Mouse (Mus musculus) left cerebral cortex, postnatal 36 days (tissue): ENCODE measurements around the gene Tbc1d8. TPM values are rescaled to one million over a fixed set of nuclear protein-coding genes. Genes with fewer than 3 reads are reported as not detected.

Source experiments
- DNase-seq, 2 experiments: peaks; one replicate each; pipeline ENCODE4 v3.0.0; 2021 to 2022; ENCODE audit warnings: low spot score in 2 of 2, mixed read lengths in 1 of 2
- intact Hi-C: fragments of 180-260 bp; cut with DNase I; formaldehyde crosslinking; loops from one replicate; pipeline ENCODE4 v1.15.1; 2025
- total RNA-seq, 2 experiments: library from RNA; stranded (reverse); gene quantifications; 2 replicates each; pipeline ENCODE4 v1.2.3; 2021

Tbc1d8 gene
- total RNA-seq, 2 experiments from 2014 or later, result 16.9 to 19.3 TPM

- no peak for DNase-seq
Observed at GRCm38 (mm10) chr1:39374231-39374809, 104.2 kb downstream of the Tbc1d8 start.

GRCm38 (mm10) chr1:39373378-39373777 lies 105.2 kb downstream of the Tbc1d8 start:
- intact Hi-C loops, result no loop called here
- DNase-seq, result no peak

More at GRCm38 (mm10) chr1:39374231-39374809, 104.2 kb downstream of the Tbc1d8 start:
- intact Hi-C loops, result no loop called here

- DNase-seq, result no peak
- intact Hi-C loops, result no loop called here
Observed at GRCm38 (mm10) chr1:39372220-39372843, 106.2 kb downstream of the Tbc1d8 start.

- intact Hi-C loops, result no loop called here
- no peak for DNase-seq
Observed at GRCm38 (mm10) chr1:39370431-39370830, 108.1 kb downstream of the Tbc1d8 start.

- no peak for DNase-seq
- intact Hi-C loops, result loop anchor here (5.0 kb wide), 1 partner anchor 366 kb away; no protein-coding TSS in a partner anchor
Observed at GRCm38 (mm10) chr1:39368267-39368841, 110.2 kb downstream of the Tbc1d8 start.

- intact Hi-C loops, result loop anchor here (5.0 kb wide), 1 partner anchor 365 kb away; no protein-coding TSS in a partner anchor
- peak; percentile 98 for DNase-seq
Observed at GRCm38 (mm10) chr1:39367601-39368266, 110.8 kb downstream of the Tbc1d8 start, which contains the start of gene Rpl31. Gene Rpl31, plus strand, starts transcription at chr1:39367842.

GRCm38 (mm10) chr1:39367045-39367444 lies 111.5 kb downstream of the Tbc1d8 start:
- intact Hi-C loops, result loop anchor here (5.0 kb wide), 1 partner anchor 365 kb away; no protein-coding TSS in a partner anchor
- no peak for DNase-seq

GRCm38 (mm10) chr1:39365562-39365961 lies 113.0 kb downstream of the Tbc1d8 start:
- intact Hi-C loops, result loop anchor here (5.0 kb wide), 1 partner anchor 363 kb away; no protein-coding TSS in a partner anchor
- DNase-seq, result no peak

- intact Hi-C loops, result no loop called here
- no peak for DNase-seq
Observed at GRCm38 (mm10) chr1:39362515-39362893, 116.1 kb downstream of the Tbc1d8 start.

GRCm38 (mm10) chr1:39361754-39362514 lies 116.6 kb downstream of the Tbc1d8 start:
- DNase-seq, result no peak
- intact Hi-C loops, result no loop called here

GRCm38 (mm10) chr1:39349427-39349826 lies 129.1 kb downstream of the Tbc1d8 start:
- no peak for DNase-seq
- intact Hi-C loops, result no loop called here

- intact Hi-C loops, result no loop called here
- DNase-seq, result peak in 1 of 2 experiments; percentile 48
Observed at GRCm38 (mm10) chr1:39349001-39349400, 129.6 kb downstream of the Tbc1d8 start.

- intact Hi-C loops, result loop anchor here (5.0 kb wide), 1 partner anchor 153 kb away; the partner anchor contains the start of gene Npas2
- no peak for DNase-seq
Observed at GRCm38 (mm10) chr1:39344981-39345600, 133.5 kb downstream of the Tbc1d8 start.

GRCm38 (mm10) chr1:39343242-39343641 lies 135.3 kb downstream of the Tbc1d8 start:
- intact Hi-C loops, result loop anchor here (5.0 kb wide), 1 partner anchor 151 kb away; the partner anchor contains the start of gene Npas2
- no peak for DNase-seq

- DNase-seq, result no peak
- intact Hi-C loops, result loop anchor here (5.0 kb wide), 1 partner anchor 150 kb away; the partner anchor contains the start of gene Npas2
Observed at GRCm38 (mm10) chr1:39341807-39342206, 136.7 kb downstream of the Tbc1d8 start.

GRCm38 (mm10) chr1:39340647-39341046 lies 137.9 kb downstream of the Tbc1d8 start:
- intact Hi-C loops, result loop anchor here (1.0 to 5.0 kb wide), 2 partner anchors 148 to 330 kb away; partner anchors contain the start of gene Npas2
- DNase-seq, result no peak

- DNase-seq, result no peak
- intact Hi-C loops, result loop anchor here (1.0 to 5.0 kb wide), 2 partner anchors 148 to 330 kb away; partner anchors contain the start of gene Npas2
Observed at GRCm38 (mm10) chr1:39340156-39340555, 138.4 kb downstream of the Tbc1d8 start.

- intact Hi-C loops, result no loop called here
- DNase-seq, result no peak
Observed at GRCm38 (mm10) chr1:39339455-39339854, 139.1 kb downstream of the Tbc1d8 start.

GRCm38 (mm10) chr1:39338831-39339230 lies 139.7 kb downstream of the Tbc1d8 start:
- DNase-seq, result no peak
- intact Hi-C loops, result no loop called here
